Mouse (Mus musculus): ENCODE results near the gene Acadl.

DNA sequence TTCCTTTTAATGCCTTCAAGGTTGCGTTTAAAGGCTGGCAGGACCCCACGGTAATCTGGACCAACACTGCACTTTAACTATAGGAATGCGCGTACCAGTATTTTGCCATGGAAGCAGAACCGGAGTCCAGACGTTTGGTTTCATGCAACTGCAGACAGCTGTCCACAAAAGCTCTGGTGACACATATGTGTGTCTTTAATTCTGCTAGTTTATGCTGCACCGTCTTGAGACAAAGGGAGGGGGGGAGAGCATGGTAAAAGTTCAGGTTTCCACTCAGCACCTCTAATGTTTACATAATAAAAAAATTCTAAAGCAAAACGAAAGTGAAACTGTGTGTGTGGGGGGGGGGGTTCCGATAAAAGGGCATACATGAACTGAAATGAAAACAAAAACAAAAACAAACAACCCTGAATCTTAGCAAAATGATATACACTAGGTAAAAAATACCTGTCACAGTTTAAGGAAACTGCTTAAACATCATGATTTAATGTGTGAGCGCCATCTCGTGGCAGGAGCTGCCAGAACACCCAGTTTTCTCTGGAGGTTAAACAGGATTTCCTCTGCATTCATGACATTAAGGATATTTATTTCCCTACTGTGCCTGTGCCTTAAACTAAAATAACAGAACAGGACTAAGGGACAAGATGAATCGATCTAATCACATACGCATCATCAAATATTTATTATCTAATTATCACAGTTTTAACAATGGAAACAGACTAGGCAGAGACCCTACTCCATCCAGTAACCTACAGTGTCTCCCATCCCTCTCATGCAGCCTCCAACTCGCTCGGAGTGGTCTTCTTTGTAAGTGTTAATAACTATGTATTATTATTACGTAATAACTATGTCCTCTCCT, 24.7 kb downstream of the Acadl start:
- no peak for TF ChIP-seq MYOG (IDR thresholded peaks at IDR 0.05; ENCODE audit: control insufficient read depth in 1 of 3, insufficient read depth in 1 of 3, insufficient read length in 2 of 3, low read depth in 2 of 3)
- TF ChIP-seq CEBPB (IDR thresholded peaks at IDR 0.05; ENCODE audit: insufficient read depth, poor library complexity, severe bottlenecking), result no peak

Measured in myocyte (in vitro differentiated cells).